Mouse (Mus musculus) lung, adult 2 months (tissue): ENCODE data around the gene Ralb.

Experiments used
- CTCF ChIP-seq: fragments of 200-500 bp; IDR thresholded peaks from 2 replicates; pipeline ENCODE4 v1.5.1; 2011; ENCODE audit warnings: mild to moderate bottlenecking, low read length, control low read depth; ENCODE audit not compliant: insufficient read depth
- POLR2A ChIP-seq: fragments of 200-500 bp; IDR thresholded peaks from 2 replicates; pipeline ENCODE4 v1.6.1; 2011; ENCODE audit warnings: low read depth, mild to moderate bottlenecking, control low read depth, low read length, borderline replicate concordance; ENCODE audit errors: extremely low read depth

- TF ChIP-seq CTCF (no peak), POLR2A (no peak)
These were observed 23.9 kb downstream of the Ralb start for GRCm38 (mm10) chr1:119480678-119481077.
